Mouse (Mus musculus): Measurements from ENCODE around the gene Spata13.

Gene Spata13

GRCm38 (mm10) chr14:60682361-60683023 lies 48.7 kb downstream of the Spata13 start:
- DNase-seq = peak; percentile 83

GRCm38 (mm10) chr14:60683989-60684388 lies 50.2 kb downstream of the Spata13 start:
- no peak for DNase-seq

- no peak for DNase-seq
Measured at GRCm38 (mm10) chr14:60686733-60687132, 52.9 kb downstream of the Spata13 start.

- no peak for DNase-seq
Measured at GRCm38 (mm10) chr14:60687241-60687640, 53.4 kb downstream of the Spata13 start.

- DNase-seq = no peak
Measured at GRCm38 (mm10) chr14:60688509-60689205, 54.9 kb downstream of the Spata13 start.

GRCm38 (mm10) chr14:60689768-60690167 lies 56.0 kb downstream of the Spata13 start:
- no peak for DNase-seq

- no peak for DNase-seq
Measured at GRCm38 (mm10) chr14:60690631-60691030, 56.8 kb downstream of the Spata13 start.

GRCm38 (mm10) chr14:60693122-60693536 lies 59.3 kb downstream of the Spata13 start:
- no peak for DNase-seq

- no peak for DNase-seq
Measured at GRCm38 (mm10) chr14:60693666-60694065, 59.9 kb downstream of the Spata13 start.

GRCm38 (mm10) chr14:60694215-60694997 lies 60.6 kb downstream of the Spata13 start:
- DNase-seq = peak; percentile 55

GRCm38 (mm10) chr14:60697351-60697750 lies 63.5 kb downstream of the Spata13 start:
- DNase-seq = no peak

GRCm38 (mm10) chr14:60698980-60699379 lies 65.2 kb downstream of the Spata13 start:
- peak; percentile 92 for DNase-seq

- peak; percentile 52 for DNase-seq
Measured at GRCm38 (mm10) chr14:60702377-60703140, 68.8 kb downstream of the Spata13 start.

GRCm38 (mm10) chr14:60704510-60704909 lies 70.7 kb downstream of the Spata13 start:
- DNase-seq = peak; percentile 39

- peak; percentile 93 for DNase-seq
Measured at GRCm38 (mm10) chr14:60704961-60705360, 71.2 kb downstream of the Spata13 start.

- no peak for DNase-seq
Measured at GRCm38 (mm10) chr14:60709192-60709591, 75.4 kb downstream of the Spata13 start.

- no peak for DNase-seq
Measured at GRCm38 (mm10) chr14:60709749-60710148, 75.9 kb downstream of the Spata13 start.

- DNase-seq = no peak
Measured at GRCm38 (mm10) chr14:60711161-60711560, 77.4 kb downstream of the Spata13 start.

- DNase-seq = no peak
Measured at GRCm38 (mm10) chr14:60711590-60712288, 77.9 kb downstream of the Spata13 start.

GRCm38 (mm10) chr14:60712289-60712830 lies 78.6 kb downstream of the Spata13 start:
- no peak for DNase-seq

GRCm38 (mm10) chr14:60715686-60716085 lies 81.9 kb downstream of the Spata13 start:
- no peak for DNase-seq

GRCm38 (mm10) chr14:60721304-60721703 lies 87.5 kb downstream of the Spata13 start:
- no peak for DNase-seq

Measured in cerebellum, adult 9-11 months (tissue).